14 mouse cellular contexts compared by ENCODE assay signal in the genomic region with DNA sequence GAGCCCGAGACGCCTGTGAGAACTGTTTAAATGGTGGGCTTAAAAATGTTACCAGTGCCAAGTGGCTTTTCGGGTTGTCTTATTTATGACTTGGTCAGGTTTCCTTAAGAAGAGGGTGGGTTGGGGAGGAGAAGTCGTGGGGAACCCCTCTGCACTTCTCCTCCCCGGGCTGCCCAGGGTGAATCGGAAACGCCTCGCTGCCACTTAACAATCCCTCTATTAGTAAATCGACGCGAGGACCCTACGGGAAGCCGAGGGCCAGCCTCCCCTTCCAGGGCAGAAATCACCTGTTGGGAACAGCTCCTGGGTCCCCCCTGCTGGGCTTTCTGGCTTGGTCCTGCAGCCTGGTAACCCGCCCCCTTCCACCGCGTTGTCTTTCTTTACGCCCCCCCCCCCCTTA. TPM values are rescaled to one million over a fixed set of nuclear protein-coding genes. Genes with fewer than 3 reads are reported as not detected.
A peak's percentile ranks its signal among the peaks of the same experiment; 100 is the strongest.
DNase-seq lines count a peak whose midpoint lies in the region; ATAC-seq and TF ChIP-seq lines count a peak whose summit lies in the region.
"Had no signal": no experiment of that assay in that cellular context is flagged by ENCODE, and none has a peak within 500 bp of the region (broad histone marks: within the 10 kb centered on the region; RNA-seq: fewer than 3 reads in every experiment).

No protein-coding gene starts in this region.

- H3K9ac ChIP-seq in hindbrain, embryonic 12.5 days = no peak overlapping the region
- no peak overlapping the region for H3K9ac ChIP-seq in hindbrain, embryonic 16.5 days (ENCODE audit: low read depth, low read length)
- no peak overlapping the region for H3K9ac ChIP-seq in hindbrain, postnatal 0 days (replicated peaks; ENCODE audit: low read length)
- no peak overlapping the region for H3K9ac ChIP-seq in neural tube, embryonic 12.5 days
- H3K9ac ChIP-seq: liver, embryonic 13.5 days had no signal

- no peaks in the 10 kb centered on the region for H3K36me3 ChIP-seq in hindbrain, embryonic 12.5 days
- H3K36me3 ChIP-seq in hindbrain, embryonic 16.5 days (ENCODE audit: control insufficient read depth, insufficient read depth, low read length) = no peaks in the 10 kb centered on the region
- H3K36me3 ChIP-seq in embryonic facial prominence, embryonic 10.5 days (replicated peaks) = no peaks in the 10 kb centered on the region
- H3K36me3 ChIP-seq in hindbrain, postnatal 0 days (ENCODE audit: insufficient read depth, low read length) = no peaks in the 10 kb centered on the region
- H3K36me3 ChIP-seq in neural tube, embryonic 12.5 days = no peaks in the 10 kb centered on the region
- H3K36me3 ChIP-seq: liver, embryonic 13.5 days had no signal

- peak overlapping the region; percentile 30 for H3K4me2 ChIP-seq in hindbrain, embryonic 12.5 days (replicated peaks)
- H3K4me2 ChIP-seq in hindbrain, embryonic 16.5 days (ENCODE audit: low read length) = no peak overlapping the region
- H3K4me2 ChIP-seq in hindbrain, postnatal 0 days (ENCODE audit: low read depth, low read length) = no peak overlapping the region
- H3K4me2 ChIP-seq in neural tube, embryonic 12.5 days (replicated peaks) = peak overlapping the region; percentile 14
- H3K4me2 ChIP-seq: liver, embryonic 13.5 days had no signal

- TF ChIP-seq CTCF in hindbrain, postnatal 0 days (IDR thresholded peaks at IDR 0.05; ENCODE audit: low read depth) = no peak

- H3K4me3 ChIP-seq in hindbrain, embryonic 12.5 days = no peak overlapping the region
- H3K4me3 ChIP-seq in hindbrain, embryonic 16.5 days (ENCODE audit: low read length) = no peak overlapping the region
- H3K4me3 ChIP-seq in embryonic facial prominence, embryonic 10.5 days = peak overlapping the region; percentile 29; the same call in 1 of the 2 replicates
- H3K4me3 ChIP-seq in hindbrain, postnatal 0 days (ENCODE audit: low read length) = no peak overlapping the region
- H3K4me3 ChIP-seq in neural tube, embryonic 12.5 days = no peak overlapping the region
- H3K4me3 ChIP-seq: liver, embryonic 13.5 days had no signal

- WGBS in hindbrain, embryonic 12.5 days = under 1% methylated on average over 15 of the region's 17 CpGs
- 1% methylated on average over 17 of the region's 17 CpGs for WGBS in hindbrain, embryonic 16.5 days
- under 1% methylated on average over 17 of the region's 17 CpGs for WGBS in embryonic facial prominence, embryonic 10.5 days
- 2% methylated on average over 17 of the region's 17 CpGs for WGBS in hindbrain, postnatal 0 days
- WGBS in neural tube, embryonic 12.5 days = 0% methylated on average over 17 of the region's 17 CpGs

- no peaks in the 10 kb centered on the region for H3K9me3 ChIP-seq in hindbrain, embryonic 12.5 days (replicated peaks)
- no peaks in the 10 kb centered on the region for H3K9me3 ChIP-seq in hindbrain, embryonic 16.5 days (ENCODE audit: control insufficient read depth, low read length)
- no peaks in the 10 kb centered on the region for H3K9me3 ChIP-seq in embryonic facial prominence, embryonic 10.5 days
- H3K9me3 ChIP-seq in hindbrain, postnatal 0 days (ENCODE audit: low read length) = no peaks in the 10 kb centered on the region
- H3K9me3 ChIP-seq in neural tube, embryonic 12.5 days = no peaks in the 10 kb centered on the region
- H3K9me3 ChIP-seq: liver, embryonic 13.5 days had no signal

- peaks cover 88% of the 10 kb centered on the region for H3K27me3 ChIP-seq in hindbrain, embryonic 12.5 days
- peaks cover 50% of the 10 kb centered on the region for H3K27me3 ChIP-seq in hindbrain, embryonic 16.5 days (replicated peaks; ENCODE audit: control insufficient read depth, insufficient read depth, low read length)
- peaks cover 100% of the 10 kb centered on the region for H3K27me3 ChIP-seq in embryonic facial prominence, embryonic 10.5 days (replicated peaks; ENCODE audit: low read depth, poor library complexity, severe bottlenecking)
- peaks cover 61% of the 10 kb centered on the region for H3K27me3 ChIP-seq in hindbrain, postnatal 0 days (ENCODE audit: insufficient read depth, low read length)
- peaks cover 93% of the 10 kb centered on the region for H3K27me3 ChIP-seq in neural tube, embryonic 12.5 days (replicated peaks)

- peak; percentile 60 for DNase-seq in embryonic facial prominence, embryonic 10.5 days (ENCODE audit: low spot score)
- DNase-seq in hindbrain, postnatal 0 days (ENCODE audit: low spot score) = peak; percentile 5
- no peak for DNase-seq in ovary, postnatal 14 days (ENCODE audit: low spot score)
- DNase-seq in kidney, postnatal 25 days = no peak
- DNase-seq in frontal cortex, adult 2 months (ENCODE audit: extremely low spot score in 1 of 2, low spot score in 1 of 2) = no peak
- DNase-seq: adrenal gland, postnatal 14 days; cerebellum, adult 11 months; gastrocnemius, postnatal 14 days; liver, embryonic 13.5 days had no signal

- no peak for ATAC-seq in hindbrain, embryonic 12.5 days (ENCODE audit: low FRiP score)
- ATAC-seq in hindbrain, embryonic 16.5 days = no peak
- ATAC-seq in hindbrain, postnatal 0 days = no peak
- no peak for ATAC-seq in neural tube, embryonic 12.5 days (ENCODE audit: low FRiP score, low read depth)

- no peak overlapping the region for H3K27ac ChIP-seq in hindbrain, embryonic 12.5 days
- no peak overlapping the region for H3K27ac ChIP-seq in hindbrain, embryonic 16.5 days (ENCODE audit: low read depth, low read length)
- H3K27ac ChIP-seq in embryonic facial prominence, embryonic 10.5 days (replicated peaks) = no peak overlapping the region
- no peak overlapping the region for H3K27ac ChIP-seq in hindbrain, postnatal 0 days
- no peak overlapping the region for H3K27ac ChIP-seq in neural tube, embryonic 12.5 days
- H3K27ac ChIP-seq: liver, embryonic 13.5 days; macrophage had no signal

- H3K4me1 ChIP-seq in hindbrain, embryonic 12.5 days = peaks cover 46% of the 10 kb centered on the region
- peaks cover 21% of the 10 kb centered on the region for H3K4me1 ChIP-seq in hindbrain, embryonic 16.5 days (ENCODE audit: control insufficient read depth, insufficient read depth, low read depth, low read length)
- H3K4me1 ChIP-seq in embryonic facial prominence, embryonic 10.5 days = peaks cover 72% of the 10 kb centered on the region
- H3K4me1 ChIP-seq in hindbrain, postnatal 0 days (ENCODE audit: insufficient read depth, low read length) = 0 out of 2 replicates have a peak, but pooled peaks cover 4% of the 10 kb centered on the region
- peaks cover 37% of the 10 kb centered on the region for H3K4me1 ChIP-seq in neural tube, embryonic 12.5 days

RNA-seq across cellular contexts. Expression of a gene that starts 2.1 kb away (rescaled TPM):
- polyA plus RNA-seq in hindbrain, embryonic 12.5 days (2016; fragmentation: Nextera tagmentation; extraction: Ambion mirVana) = 2.1 and 2.9 TPM in 2 replicates
- 0.35 and 0.96 TPM in 2 replicates for polyA plus RNA-seq in hindbrain, embryonic 16.5 days (2015; fragmentation: Nextera tagmentation; extraction: Ambion mirVana)
- polyA plus RNA-seq in embryonic facial prominence, embryonic 10.5 days (2016; fragmentation: Nextera tagmentation; extraction: Ambion mirVana) = 0.39 and 0.67 TPM in 2 replicates
- total RNA-seq in hindbrain, postnatal 0 days (2014; rRNA removed) = 1.7 and 3.8 TPM in 2 replicates
- 0.49 and 0.63 TPM in 2 replicates for polyA plus RNA-seq in hindbrain, postnatal 0 days (2015; fragmentation: Nextera tagmentation; extraction: Ambion mirVana)
- polyA plus RNA-seq in neural tube, embryonic 12.5 days (2016; fragmentation: Nextera tagmentation; extraction: Ambion mirVana) = 2.2 and 2.7 TPM in 2 replicates
- polyA plus RNA-seq in frontal cortex, adult 2 months (2012; rRNA removed) = 16.7 and 20.5 TPM in 2 replicates
- total RNA-seq: adrenal gland, postnatal 14 days; gastrocnemius, postnatal 14 days had no signal
- polyA plus RNA-seq: heart, postnatal 0 days; liver, embryonic 13.5 days had no signal

RNA-seq across cellular contexts. Expression of a gene that starts 42.7 kb away (rescaled TPM):
- 13.2 and 13.6 TPM in 2 replicates for polyA plus RNA-seq in hindbrain, embryonic 12.5 days (2016; fragmentation: Nextera tagmentation; extraction: Ambion mirVana)
- 8.2 and 8.4 TPM in 2 replicates for polyA plus RNA-seq in hindbrain, embryonic 16.5 days (2015; fragmentation: Nextera tagmentation; extraction: Ambion mirVana)
- 14.7 and 15.3 TPM in 2 replicates for polyA plus RNA-seq in embryonic facial prominence, embryonic 10.5 days (2016; fragmentation: Nextera tagmentation; extraction: Ambion mirVana)
- total RNA-seq in hindbrain, postnatal 0 days (2014; rRNA removed) = 2.9 and 3.1 TPM in 2 replicates
- polyA plus RNA-seq in hindbrain, postnatal 0 days (2015; fragmentation: Nextera tagmentation; extraction: Ambion mirVana) = 6.2 and 7.1 TPM in 2 replicates
- polyA plus RNA-seq in neural tube, embryonic 12.5 days (2016; fragmentation: Nextera tagmentation; extraction: Ambion mirVana) = 11.2 and 12.3 TPM in 2 replicates
- polyA plus RNA-seq in frontal cortex, adult 2 months (2012; rRNA removed) = 25.5 and 26.0 TPM in 2 replicates

RNA-seq across cellular contexts. Expression of a gene that starts 42.8 kb away (rescaled TPM):
- polyA plus RNA-seq in hindbrain, embryonic 12.5 days (2016; fragmentation: Nextera tagmentation; extraction: Ambion mirVana) = 28.4 and 29.7 TPM in 2 replicates
- polyA plus RNA-seq in hindbrain, embryonic 16.5 days (2015; fragmentation: Nextera tagmentation; extraction: Ambion mirVana) = 20.9 and 23.8 TPM in 2 replicates
- polyA plus RNA-seq in embryonic facial prominence, embryonic 10.5 days (2016; fragmentation: Nextera tagmentation; extraction: Ambion mirVana) = 16.8 and 18.0 TPM in 2 replicates
- total RNA-seq in hindbrain, postnatal 0 days (2014; rRNA removed) = 2.4 and 3.3 TPM in 2 replicates
- polyA plus RNA-seq in hindbrain, postnatal 0 days (2015; fragmentation: Nextera tagmentation; extraction: Ambion mirVana) = 25.2 and 31.5 TPM in 2 replicates
- polyA plus RNA-seq in neural tube, embryonic 12.5 days (2016; fragmentation: Nextera tagmentation; extraction: Ambion mirVana) = 23.9 and 24.6 TPM in 2 replicates
- polyA plus RNA-seq in frontal cortex, adult 2 months (2012; rRNA removed) = 30.5 and 35.5 TPM in 2 replicates

RNA-seq across cellular contexts. Expression of a gene that starts 50.9 kb away (rescaled TPM):
- 80.9 and 89.7 TPM in 2 replicates for polyA plus RNA-seq in hindbrain, embryonic 12.5 days (2016; fragmentation: Nextera tagmentation; extraction: Ambion mirVana)
- polyA plus RNA-seq in hindbrain, embryonic 16.5 days (2015; fragmentation: Nextera tagmentation; extraction: Ambion mirVana) = 97.0 and 110 TPM in 2 replicates
- polyA plus RNA-seq in embryonic facial prominence, embryonic 10.5 days (2016; fragmentation: Nextera tagmentation; extraction: Ambion mirVana) = 100 and 101 TPM in 2 replicates
- 39.7 and 49.9 TPM in 2 replicates for total RNA-seq in hindbrain, postnatal 0 days (2014; rRNA removed)
- 102 and 105 TPM in 2 replicates for polyA plus RNA-seq in hindbrain, postnatal 0 days (2015; fragmentation: Nextera tagmentation; extraction: Ambion mirVana)
- 84.5 and 86.3 TPM in 2 replicates for polyA plus RNA-seq in neural tube, embryonic 12.5 days (2016; fragmentation: Nextera tagmentation; extraction: Ambion mirVana)
- polyA plus RNA-seq in frontal cortex, adult 2 months (2012; rRNA removed) = 66.4 and 73.9 TPM in 2 replicates

Comparison
In these comparisons a context has a peak if more than half of its experiments do, and no peak if none do; other contexts are left out.
1. H3K4me2 ChIP-seq: peak in hindbrain, embryonic 12.5 days (single experiment) and neural tube, embryonic 12.5 days (single experiment); none in hindbrain, embryonic 16.5 days (single experiment) and hindbrain, postnatal 0 days (single experiment).
2. DNase-seq: peak in embryonic facial prominence, embryonic 10.5 days (single experiment) and hindbrain, postnatal 0 days (single experiment); none in ovary, postnatal 14 days (single experiment), kidney, postnatal 25 days (0 of 2) and frontal cortex, adult 2 months (0 of 2).